Mouse (Mus musculus) hematopoietic stem cell, adult 5-6 weeks (primary cell): ENCODE results near the gene Ackr3. TPM values are rescaled to one million over a fixed set of nuclear protein-coding genes. Genes with fewer than 3 reads are reported as not detected.

ENCODE experiments used
- total RNA-seq: library from RNA; stranded (forward); fragments of 172-1452, 232-1000 nt; gene quantifications from 2 replicates; pipeline ENCODE4 v1.2.3, GENCODE M21; 2017

The Ackr3 gene
- total RNA-seq, 1 experiment from 2014 or later, result 0.30 TPM

Other genes starting within 250 kb of the Ackr3 start
- gene Asb18, start 189.3 kb upstream of the Ackr3 start, total RNA-seq, result not detected in 2 replicates
- gene Iqca, start 50.6 kb upstream of the Ackr3 start, total RNA-seq, result not detected in 2 replicates